Mouse (Mus musculus): ENCODE results near the gene Mtmr4.

The Mtmr4 gene

DNA sequence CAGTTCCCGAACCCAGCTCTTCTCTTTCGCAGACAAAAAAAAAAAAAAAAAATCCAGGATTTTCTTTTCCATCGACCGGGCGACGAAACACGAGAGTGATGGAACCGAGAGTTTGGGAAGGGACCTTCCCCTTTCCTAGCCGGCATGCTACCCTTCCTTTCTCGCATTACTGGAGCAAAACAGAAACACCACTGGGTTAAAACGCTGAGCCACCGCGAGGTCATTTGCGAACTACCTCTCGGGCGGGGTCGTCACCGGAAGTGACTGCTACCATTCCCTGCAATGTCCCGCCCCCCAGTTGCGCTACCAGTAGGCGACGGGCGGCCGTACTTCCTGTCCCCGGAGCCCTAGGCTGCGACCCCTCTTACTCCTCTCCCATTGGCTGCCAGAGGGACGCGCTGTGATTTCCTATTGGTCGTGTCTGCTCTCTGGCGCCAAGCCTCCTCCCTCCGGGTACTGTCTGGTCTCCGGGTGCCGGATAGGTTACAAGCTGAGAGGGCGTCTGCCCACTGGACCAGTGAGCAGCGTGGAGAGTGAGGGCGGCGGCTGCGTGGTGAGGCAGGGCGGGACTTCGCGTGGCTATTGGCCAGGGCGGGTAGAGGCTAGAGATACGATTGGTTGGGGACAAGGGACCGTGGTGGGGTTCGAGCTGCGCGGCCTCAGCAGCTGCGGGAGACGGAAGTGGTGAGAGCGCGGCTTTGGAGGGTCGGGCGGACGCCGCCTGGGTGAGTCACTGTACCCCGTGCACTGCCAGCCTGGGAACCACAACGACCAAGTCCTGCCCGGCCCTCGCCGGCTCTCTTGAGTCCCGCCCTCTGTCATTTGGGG lies at the start of gene Mtmr4:
Gene Mtmr4, plus strand, starts transcription at position 637 of the 828 bp plus-strand sequence.
- peak; percentile 100 for DNase-seq (ENCODE audit: low read depth, low spot score)

GRCm38 (mm10) chr11:87542285-87542684 lies 49.7 kb upstream of the Mtmr4 start:
- DNase-seq (ENCODE audit: low read depth, low spot score), result peak; percentile 6

- no peak for DNase-seq (ENCODE audit: low read depth, low spot score)
These were observed 49.1 kb upstream of the Mtmr4 start for GRCm38 (mm10) chr11:87542906-87543305.

DNA sequence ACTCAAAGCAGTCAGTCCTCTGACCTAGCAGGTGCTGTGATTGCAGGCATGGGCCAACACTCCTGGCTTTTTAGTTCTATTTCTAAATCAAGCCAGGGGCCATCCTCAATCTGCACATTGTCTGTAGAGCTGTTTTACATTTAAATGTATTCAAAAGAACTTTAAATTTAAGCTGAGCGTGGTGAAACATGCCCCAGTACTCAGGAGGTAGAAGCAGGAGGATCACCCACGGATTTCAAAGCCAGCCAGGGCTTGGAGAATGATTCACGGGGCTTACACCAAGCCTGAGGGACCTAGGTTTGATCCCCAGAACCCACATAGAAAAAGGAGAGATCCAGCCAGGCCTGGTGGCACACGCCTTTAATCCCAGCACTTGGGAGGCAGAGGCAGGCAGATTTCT lies 38.6 kb upstream of the Mtmr4 start:
- no peak for DNase-seq (ENCODE audit: low read depth, low spot score)

DNA sequence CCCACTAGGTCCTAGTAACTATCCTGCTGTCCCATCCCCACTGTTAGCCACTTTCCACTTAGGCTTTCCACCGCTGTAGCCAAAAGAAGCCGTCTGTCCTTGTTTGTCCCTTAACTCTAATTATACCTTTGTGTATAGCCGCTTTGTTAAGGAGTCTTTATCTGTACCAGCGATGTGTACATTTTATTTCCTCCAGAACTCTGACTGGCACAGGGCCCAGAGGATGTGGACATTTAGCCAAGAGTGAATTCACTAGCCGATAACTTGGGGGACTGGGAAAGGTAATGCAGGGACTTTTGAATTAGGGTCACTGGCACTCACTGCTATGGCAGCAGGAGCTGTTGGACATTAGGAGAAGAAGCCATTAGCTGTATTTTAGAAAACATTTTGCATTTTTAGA lies 37.6 kb upstream of the Mtmr4 start:
- no peak for DNase-seq (ENCODE audit: low read depth, low spot score)

- peak; percentile 42 for DNase-seq (ENCODE audit: low read depth, low spot score)
These were observed 36.8 kb upstream of the Mtmr4 start for GRCm38 (mm10) chr11:87555106-87555703.

- no peak for DNase-seq (ENCODE audit: low read depth, low spot score)
These were observed 30.8 kb upstream of the Mtmr4 start for GRCm38 (mm10) chr11:87561208-87561607.

DNA sequence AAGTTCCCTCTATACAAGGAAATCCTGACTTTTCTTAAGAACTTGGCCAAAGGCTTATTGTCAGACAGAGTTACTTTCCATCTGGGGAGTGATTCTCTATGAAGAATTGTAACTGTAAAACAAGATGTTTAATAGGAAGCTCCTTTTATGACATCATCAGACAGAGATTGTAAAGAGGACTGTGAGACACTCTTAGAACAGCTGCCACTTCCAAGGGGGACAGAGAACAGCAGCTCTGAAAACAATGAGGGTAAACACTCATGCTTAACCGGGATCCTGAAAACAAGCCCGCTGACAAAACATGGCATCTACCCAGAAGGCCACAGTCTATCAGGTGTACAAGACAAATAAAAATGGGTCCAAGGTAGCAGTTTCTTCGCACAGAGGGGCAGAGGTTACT lies 25.5 kb upstream of the Mtmr4 start, which contains the start of gene Gm11492:
Gene Gm11492, plus strand, starts transcription at position 153 of the 400 bp plus-strand sequence.
- DNase-seq (ENCODE audit: low read depth, low spot score), result no peak

GRCm38 (mm10) chr11:87568255-87568953 lies 23.6 kb upstream of the Mtmr4 start, which contains the start of gene Sept4:
Gene Sept4, plus strand, starts transcription at chr11:87568903.
- no peak for DNase-seq (ENCODE audit: low read depth, low spot score)

GRCm38 (mm10) chr11:87570743-87571142 lies 21.2 kb upstream of the Mtmr4 start:
- no peak for DNase-seq (ENCODE audit: low read depth, low spot score)

DNA sequence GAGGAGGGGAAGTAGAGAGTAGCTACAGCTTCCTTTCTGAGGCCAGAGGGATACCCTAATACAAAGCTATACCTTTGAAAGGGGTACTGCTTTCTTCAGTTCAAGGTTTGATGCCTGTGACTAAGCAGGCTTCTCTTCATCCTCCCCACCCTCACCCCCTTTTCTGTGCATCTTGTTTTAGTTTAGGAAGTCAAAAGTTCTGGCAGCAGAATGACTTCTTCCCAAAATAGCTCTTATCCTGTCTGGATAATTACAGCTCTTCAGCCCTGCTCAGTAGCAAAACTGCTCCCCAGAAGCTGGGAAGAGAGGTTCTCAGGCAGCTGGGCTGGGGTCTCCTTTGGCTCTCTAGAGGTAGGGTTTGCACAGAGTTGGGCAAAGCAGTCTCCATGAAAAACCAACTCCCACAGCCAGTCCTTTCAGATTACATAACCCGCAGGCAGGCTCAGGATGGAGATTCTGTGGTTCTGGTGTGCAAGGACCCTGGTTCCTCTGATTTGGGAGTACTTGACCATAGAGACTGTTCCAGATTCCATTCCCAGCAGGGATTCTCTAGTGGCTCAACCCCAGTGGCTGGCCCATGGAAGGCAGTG lies 20.5 kb upstream of the Mtmr4 start:
- no peak for DNase-seq (ENCODE audit: low read depth, low spot score)

DNA sequence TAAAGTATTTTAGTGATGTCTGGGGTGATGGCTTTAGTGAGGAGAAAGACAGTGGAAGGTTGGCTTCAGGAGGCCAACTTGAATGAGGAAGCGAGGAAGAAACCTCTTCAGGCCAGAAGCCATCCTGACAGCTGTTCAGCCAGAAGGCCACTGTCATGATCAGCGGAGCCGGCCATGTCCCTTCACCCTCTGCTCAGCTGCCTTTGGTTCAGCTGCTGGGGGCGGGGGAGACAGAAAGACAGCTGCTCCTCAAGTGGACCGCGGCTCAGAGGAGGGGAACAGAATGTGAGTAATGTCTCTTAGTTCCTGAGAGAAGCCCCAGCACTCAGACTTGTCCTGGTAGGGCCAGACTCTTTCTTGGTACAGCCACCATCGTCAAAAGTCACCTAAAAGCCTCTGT lies 18.2 kb upstream of the Mtmr4 start:
- DNase-seq (ENCODE audit: low read depth, low spot score), result no peak

DNA sequence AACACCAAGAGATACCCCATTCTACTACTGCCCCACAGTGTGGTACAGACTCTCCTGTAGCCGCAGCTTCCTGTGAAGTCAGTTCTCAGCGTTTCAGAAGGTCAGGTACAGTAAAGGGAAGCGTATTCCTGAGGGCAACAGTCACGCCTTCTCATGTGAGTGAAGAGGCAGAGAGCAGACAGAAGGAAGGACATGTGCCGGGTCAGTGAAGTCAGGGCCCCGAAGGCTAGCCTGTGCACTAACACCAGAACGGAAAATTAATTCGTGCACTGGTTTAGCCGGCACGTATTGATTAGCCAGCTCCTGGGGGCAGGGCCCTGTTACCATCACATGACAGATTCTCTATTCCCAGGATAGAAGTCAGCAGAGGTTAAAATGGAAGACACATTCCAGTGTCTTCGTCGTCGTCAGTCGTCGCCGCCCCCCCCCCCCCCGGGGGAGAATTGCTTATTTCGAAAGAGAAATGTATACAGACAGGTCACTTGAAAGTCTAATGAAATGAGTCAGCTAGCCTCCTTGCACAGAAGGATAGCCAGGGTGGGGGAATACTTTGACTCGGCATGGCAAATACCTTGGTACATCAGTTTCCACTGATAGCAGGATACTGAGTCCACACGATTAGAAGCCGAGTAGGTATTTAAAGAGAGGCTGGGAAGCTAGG lies 17.3 kb upstream of the Mtmr4 start:
- DNase-seq (ENCODE audit: low read depth, low spot score), result no peak

DNA sequence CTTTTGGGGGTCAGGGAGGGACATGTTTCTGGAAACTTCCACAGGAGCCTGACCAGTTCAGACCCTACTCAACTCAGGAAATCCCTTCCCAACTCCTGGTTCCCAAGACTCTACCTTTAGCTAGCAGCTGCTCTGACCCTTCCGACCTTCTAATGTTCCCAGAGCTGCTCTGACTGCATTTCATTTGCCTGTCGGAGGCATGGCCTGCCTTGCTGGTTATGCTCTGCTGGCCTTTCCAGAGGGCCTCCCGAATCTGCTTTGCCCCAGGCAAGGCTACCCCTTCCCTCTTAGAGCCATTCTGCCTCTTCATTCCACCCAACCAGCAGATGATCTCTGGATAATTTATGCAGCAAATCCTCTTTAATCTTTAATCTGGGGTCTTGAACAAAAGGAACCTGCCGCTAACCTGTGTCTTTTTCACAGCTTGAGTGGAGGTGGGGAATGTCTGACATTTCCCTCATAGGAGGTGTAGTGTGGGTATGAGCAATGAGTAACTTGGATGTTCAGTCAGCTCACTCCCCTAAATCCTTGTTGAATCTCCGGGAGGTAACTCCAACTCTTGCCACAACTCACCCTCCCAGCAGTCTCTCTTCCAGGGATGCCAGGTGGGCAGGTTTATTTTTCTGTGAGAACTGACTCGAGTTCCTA lies 14.2 kb upstream of the Mtmr4 start:
- no peak for DNase-seq (ENCODE audit: low read depth, low spot score)

GRCm38 (mm10) chr11:87578249-87578962 lies 13.6 kb upstream of the Mtmr4 start:
- DNase-seq (ENCODE audit: low read depth, low spot score), result no peak

DNA sequence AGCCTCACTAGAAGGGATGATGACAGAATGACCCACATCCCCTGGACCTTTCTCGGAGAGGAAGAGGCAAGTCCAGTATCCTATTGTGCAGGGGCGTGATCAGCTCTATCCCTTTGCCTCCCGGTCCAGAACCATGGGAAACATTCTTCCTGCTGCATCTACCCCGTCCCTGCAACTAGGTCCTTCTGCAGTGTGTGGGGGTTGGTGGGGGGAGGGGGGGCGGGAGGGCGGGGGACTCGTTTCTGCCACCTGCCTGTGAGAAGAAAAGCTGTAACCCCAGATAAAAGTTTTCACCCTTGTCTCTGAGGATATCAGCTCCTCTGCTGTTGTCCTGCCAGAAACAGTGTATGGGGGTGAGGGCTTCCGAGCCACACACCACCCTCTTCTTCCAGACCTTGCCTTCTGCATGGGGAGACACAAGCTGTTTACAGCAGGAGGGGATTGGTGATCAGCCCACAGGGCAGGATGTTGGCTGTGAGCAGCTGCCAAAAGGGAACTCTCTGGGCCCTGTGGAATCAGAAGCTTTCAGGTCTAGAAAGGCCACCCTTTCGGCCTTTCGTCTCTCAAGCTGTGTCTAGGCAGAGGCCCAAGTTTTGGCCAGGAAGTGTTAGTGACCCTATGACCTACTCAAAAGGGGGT lies 12.9 kb upstream of the Mtmr4 start:
- no peak for DNase-seq (ENCODE audit: low read depth, low spot score)

DNA sequence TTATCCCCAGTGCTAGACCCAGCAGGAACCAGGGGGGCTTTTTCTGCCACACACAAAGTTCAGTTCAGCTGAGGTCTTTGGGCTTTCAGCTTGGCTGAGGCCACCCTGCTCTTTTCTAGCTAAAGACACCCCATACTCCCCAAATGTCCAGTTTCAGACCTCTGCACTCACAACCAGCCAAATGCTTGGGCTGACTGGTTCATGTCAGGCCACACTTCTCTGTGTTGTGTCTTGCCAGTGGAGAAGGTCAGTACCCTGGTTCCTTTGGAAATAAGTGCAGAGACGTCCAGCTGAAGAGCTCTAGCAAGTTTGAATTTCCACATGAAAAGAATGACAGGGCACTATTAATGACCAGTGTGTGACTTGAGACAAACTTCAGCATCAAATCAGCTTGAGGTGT lies 12.2 kb upstream of the Mtmr4 start:
- no peak for DNase-seq (ENCODE audit: low read depth, low spot score)

DNA sequence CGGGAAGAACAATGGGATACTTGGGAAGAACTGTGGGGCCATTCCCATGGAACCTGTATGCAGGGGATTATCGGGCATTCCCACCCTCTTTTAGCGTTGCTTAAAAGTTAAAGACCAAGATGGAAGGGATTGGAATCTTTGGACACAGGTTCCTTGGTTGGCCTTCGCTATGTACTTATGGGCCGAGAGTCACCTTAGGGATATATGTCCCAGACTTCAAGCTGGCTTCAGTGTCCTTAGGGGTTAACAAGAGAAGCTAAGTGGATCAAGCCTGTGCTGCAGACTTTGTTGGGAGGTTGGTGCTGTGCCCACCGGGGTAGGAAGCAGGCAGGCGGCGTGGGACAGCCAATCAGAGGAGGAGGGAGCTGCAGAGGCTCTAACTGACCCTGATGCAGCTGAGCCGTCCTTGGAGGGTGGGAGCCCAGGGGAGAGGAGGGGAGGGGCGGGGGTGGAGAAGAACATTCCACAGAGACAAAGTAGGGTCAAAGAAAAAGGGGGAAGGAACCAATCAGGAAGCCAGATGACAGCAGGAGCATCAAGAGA lies 11.3 kb upstream of the Mtmr4 start:
- no peak for DNase-seq (ENCODE audit: low read depth, low spot score)

DNA sequence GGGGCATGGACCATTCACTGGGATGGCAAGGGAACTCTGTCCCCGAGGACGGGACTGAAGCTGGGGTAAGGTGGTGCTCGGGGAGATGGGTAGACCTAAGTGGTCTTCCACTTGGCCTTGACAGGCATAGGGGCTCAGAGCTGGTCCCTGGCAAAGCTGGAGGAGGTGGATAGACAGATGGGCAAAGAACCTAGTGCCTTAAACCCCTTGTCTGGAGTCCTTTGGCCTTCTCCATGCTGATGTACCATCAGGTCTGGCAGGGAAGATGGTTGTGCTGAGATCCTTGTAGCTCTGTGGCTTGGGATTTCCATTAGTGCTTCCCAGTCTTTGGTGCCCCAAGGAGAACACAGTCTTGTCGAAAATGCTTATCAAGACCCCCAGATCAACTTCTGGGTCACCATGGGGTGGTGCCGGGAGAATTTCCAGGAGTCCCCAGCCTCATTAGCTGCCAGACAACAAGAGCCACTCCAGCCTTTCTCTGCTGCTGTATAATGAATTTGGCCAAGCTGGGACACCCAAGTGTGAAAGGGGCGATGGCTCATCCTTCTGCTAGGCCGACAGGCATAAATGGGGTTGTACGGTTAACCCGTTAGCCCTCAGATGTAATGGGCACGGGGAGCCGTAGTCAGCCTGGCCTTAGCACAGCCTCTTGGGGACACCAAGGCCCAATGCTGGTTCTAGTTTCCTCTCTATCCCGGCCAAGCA lies 10.6 kb upstream of the Mtmr4 start:
- no peak for DNase-seq (ENCODE audit: low read depth, low spot score)
